Mouse (Mus musculus) cerebellum, adult 9-10 months (tissue): ENCODE results near the gene Kcnf1.

ENCODE experiments used
- DNase-seq: peaks from one replicate; pipeline ENCODE4 v3.0.0; 2022

Kcnf1 gene

DNA sequence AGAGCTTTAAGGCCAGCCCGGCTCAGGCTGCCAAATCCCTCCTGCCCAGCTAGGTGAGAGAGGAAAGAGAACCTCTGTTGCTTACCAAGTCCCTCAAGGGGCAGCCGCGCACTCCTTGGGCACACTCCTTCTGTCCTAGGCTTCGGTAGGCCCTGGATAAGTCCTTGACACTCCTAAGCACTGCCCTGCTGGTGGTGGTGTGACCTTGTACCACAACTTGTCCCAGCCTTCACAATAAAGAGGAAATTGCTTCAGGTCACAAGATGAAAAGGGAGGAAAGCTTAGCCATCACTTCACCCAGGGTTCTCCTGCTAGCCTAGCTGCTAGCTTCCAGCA is at the start of gene Kcnf1:
Kcnf1 (minus strand) TSS at position 132 of the 336 bp plus-strand sequence.
- DNase-seq: no peak

DNA sequence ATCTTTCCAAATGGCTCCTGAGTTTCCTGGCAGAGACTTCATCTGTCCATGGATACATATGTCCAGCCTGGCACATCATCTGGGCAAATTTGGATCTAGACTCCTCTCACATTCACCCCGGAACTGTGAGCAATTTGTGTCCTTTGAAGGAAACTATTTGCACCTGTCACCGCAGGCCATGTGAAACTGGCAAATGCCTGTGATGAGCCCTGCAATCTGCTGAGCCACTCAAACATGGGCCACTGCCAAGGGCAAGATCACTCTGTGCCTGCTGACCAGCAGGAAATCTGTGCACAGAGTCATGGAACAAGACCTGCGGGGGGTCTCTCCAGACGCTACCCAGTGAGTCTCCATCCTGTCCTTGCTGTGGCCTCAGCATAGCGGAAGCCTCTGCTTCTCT is 48.3 kb upstream of the Kcnf1 start:
- peak; percentile 94 for DNase-seq

DNA sequence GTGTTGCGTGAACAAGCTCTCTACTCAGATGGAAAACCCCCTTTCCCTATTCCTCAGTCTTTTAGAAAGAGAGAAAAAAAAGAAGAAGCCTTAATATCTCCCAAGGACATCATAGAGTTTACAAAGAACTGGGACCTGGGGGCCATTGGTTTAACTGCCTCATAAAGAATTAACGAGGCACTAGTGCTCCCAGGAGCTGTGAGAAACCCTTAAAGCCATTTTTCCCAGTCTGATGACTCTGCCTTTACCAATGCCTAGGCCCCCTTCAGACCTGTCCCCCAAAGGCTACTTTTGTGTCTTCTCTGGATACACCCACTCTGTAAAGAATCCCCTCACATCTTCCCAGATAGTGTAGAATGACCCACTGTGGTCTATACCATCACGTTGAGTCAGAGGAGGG is 46.4 kb upstream of the Kcnf1 start:
- no peak for DNase-seq

DNA sequence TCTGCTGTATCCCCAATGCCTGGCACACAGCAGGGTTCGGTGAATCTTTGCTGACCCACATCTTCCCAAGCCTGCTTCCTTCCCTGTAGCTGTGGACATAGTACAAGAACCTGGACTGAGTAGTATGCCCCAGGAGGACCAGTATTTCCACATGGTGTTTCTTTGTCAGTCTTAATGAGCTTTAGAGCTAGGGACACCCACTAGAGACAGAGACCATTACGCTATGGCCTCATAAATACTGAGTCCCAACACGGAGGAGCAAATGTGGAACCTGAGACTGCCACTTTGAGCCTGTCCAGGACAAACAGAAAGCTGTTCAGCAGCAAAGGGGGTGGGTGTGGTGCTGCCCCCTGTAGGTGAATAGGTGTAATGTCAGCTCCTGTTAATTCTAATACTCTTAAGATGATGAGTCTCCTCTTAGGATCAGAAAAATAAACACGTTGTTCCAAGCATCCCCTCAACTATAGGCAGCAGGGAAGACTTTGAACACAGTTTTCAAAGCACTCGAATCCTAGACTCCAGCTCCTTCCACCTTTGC is 45.3 kb upstream of the Kcnf1 start:
- DNase-seq: no peak

DNA sequence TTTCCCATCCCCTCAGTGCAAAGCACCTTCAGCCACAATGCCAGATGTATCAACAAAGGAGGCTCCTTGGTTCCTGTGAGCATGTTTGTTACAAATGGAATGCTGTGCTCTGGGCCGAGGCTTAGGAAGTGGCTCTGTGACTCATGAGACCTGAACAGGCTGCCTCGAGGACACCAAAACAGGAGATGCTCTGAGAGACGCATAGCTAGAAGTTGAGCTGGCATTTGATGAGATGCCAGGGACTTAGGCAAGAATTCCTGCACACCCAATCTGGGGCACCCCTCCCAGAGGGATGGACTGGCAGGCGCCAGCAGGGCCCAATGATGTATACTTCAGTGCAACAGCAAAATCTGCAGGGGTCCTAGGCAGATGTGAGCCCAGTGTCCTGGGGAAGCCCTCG is 43.9 kb upstream of the Kcnf1 start:
- DNase-seq: no peak

DNA sequence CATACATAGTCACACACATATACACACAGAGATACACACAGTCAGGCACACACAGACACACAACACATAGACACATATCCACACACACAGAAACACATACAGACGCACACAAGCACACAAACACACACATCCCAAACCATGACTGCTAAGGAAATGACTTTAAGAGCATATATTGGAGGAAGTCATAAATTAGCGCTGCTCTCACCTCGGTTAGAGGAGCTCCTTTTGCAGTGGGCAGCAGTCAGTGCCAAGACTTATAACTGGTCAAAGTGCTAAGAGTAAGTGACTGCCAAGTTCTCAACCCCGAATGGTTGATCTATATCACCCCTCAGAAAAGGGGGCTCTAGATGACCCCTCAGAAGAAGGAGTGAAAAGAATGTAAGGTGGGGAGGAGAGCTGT is 42.4 kb upstream of the Kcnf1 start:
- DNase-seq: no peak

DNA sequence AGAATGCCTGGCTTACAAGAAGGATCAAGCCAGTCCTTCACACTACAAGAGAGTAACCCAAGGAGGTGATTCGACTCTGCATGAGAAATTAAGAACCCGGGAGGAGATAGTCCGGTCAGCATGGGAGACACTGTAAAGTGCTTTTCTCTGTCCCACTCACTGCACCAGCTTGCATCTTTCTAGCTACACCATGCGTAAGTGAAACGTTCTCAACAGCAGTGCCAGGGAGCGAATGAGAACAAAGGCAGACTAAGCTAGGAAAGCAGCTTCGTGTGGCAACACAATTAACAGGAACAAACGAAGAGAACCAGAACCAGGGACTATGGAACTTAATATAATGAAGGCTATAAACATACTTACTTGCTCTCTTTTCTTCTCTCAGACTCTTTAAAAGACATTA is 41.7 kb upstream of the Kcnf1 start:
- DNase-seq: no peak

DNA sequence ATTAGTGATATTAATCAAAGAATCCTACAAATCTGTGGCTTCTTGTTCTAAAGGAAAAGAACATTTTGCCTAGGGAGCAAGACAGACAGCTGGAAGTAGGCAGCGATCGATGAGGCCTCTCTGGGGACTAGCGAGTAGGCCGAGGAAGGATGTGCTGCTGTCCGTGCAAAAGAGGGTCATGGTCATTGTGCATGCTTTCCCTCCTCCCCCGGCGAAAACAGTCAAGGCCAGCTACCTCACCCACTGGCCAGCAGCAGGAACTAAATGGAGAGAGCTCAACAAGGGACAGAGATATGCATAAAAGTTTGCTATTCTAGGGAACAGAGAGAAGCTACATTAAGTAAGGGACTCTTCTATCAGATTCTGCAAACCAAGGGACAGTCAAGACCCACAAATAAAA is 39.1 kb upstream of the Kcnf1 start:
- no peak for DNase-seq

DNA sequence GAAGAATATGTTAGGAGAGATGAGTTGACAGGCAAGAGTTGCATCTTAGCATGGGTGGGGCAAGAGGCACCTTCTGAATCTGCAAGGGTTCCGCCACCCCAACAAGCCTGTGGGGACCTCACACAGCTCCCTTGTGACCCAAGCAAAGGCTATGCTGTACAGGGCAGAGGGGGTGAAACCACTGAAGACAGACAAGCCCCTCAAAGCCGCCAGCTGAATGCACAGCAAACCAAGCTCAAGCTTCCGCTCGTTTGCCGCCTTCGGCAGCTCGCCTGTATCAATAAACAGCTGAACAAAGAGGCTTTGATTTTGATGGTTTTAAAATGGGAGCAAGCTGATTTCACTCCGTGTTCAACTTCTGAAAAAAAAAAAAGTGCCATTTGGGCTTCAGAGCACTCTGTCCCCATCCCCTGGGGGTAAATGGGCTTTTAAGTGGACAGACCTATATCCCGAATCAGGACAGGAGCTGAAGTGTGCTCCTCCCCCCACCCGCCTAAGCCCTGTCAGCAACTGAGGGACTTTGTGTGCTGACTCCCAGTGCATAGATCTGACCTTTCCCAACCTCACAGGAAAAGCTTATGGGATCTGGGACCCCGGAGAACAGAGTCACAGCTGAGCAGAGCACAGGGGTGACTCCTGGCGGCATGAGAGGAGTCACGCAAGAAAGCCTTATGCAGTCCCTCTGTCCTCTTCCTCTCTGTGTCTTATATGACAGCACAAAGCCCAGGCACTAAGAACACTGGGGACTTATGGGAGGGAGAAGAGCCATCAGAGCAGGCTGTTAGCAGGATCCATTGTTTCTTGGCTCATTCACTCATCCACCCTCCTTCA is 26.0 kb upstream of the Kcnf1 start:
- no peak for DNase-seq

DNA sequence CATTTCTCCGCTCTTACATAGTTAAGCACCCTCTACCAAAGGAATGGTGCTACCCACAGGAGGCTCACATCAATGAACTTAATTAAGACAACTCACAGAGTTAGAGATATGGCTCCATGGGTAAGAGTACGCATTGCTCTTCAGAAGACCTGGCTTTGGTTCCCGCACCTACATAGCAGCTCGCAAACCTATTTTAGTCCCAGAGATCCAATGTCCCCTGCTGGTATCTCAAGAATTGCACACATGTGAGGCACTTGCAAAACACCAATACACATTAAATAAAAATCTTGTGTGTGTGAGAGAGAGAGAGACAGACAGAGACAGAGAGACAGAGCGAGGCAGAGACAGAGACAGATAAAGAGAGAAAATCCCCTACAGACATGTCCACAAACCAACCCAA is 21.9 kb upstream of the Kcnf1 start:
- no peak for DNase-seq

DNA sequence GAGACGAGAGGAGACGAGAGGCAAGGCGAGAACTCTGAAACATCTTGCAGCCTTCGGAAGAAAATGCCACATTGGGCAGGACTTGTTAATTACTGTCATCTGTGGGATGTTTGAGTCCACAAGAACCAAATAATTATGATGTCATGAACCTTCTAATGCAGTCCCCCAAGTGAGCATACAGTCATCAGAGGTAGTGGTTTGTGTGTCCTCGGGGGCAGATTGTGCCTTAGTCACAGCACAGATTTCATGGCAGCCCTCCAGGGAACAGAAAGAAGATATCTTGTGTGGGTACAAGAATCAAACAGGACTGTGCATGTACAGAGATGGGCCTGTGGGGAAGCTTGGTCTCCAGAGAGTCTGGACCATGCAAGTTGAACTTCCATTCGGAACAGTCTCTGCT is 17.5 kb upstream of the Kcnf1 start:
- no peak for DNase-seq

DNA sequence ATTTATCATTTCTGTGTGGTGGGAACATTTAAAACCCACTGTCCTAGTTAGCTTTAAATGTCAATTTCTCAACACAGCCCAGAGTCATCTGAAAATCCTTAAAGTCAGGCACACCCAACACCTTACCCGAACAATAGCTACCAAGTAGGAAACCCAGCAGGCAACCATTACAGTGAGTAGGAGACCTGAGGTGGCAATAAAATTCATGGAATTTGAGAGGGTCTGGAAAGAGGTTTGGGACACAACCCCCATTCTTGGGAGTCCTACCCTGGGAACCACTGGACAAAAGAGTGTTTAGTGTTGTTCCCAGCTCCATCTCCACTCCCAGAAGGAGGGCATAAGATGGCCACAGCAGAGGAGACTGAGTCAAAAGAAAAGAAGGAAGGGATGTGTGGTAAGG is 16.6 kb upstream of the Kcnf1 start:
- no peak for DNase-seq

DNA sequence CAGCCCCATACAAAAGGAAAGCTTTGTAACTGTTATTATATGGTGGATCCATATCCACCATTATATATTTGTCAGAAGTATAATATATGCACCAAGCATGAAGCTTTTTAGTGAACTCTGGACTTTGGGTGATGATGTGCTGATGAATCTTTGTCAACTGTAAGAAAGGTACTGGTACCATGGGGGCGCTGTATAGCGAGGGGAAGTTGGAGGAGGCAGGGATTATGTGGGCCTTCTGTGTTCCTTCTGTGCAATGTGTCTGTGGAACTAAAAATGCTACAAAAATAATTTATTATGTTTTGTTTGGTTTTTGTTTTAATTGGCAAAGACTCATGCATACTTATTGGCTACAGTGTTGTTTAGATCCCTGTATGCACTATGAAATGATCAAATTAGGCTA is 16.2 kb upstream of the Kcnf1 start:
- no peak for DNase-seq

DNA sequence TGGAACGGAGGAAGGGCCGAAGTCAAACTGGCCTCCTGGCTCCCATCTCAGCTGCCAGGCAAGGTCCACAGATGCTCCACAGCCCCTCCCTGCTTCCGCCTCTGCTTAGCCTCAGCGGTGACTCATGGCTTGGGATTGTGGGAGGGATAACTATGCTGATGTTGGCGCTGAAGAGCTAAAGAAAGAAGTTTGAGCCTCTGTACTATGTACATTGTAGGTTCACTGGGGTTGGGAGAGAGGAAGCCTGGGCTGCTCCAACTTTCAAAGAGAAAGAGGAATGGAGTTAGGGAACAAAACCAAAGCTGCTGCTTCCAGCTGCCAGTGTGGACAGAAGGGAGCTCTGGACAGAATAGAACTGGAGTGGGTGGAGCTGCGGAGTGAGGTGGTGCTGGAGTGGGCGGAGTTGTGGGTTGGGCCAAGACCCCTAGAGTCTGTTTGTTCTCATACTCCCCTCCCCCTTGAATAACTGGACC is 7.7 kb upstream of the Kcnf1 start:
- no peak for DNase-seq

DNA sequence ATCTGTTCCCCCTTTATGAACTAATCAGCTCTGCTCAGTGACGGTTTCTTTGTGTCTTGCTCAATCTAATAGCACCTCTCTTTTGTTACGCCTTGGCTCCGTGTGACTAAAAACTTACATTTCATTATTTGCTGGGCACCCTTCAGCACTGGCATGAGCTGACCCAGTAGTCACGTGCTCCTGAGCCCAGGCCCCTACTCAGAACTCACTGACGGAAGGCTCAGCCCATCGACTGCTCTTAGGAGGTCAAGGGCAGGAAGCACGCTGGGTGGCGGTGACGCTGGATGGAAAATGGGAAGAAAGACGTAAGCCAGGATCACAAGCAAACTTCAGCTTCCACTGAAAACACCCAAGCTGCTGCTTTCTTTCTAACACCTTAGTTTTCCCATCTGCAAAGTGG is 7.1 kb upstream of the Kcnf1 start:
- no peak for DNase-seq

DNA sequence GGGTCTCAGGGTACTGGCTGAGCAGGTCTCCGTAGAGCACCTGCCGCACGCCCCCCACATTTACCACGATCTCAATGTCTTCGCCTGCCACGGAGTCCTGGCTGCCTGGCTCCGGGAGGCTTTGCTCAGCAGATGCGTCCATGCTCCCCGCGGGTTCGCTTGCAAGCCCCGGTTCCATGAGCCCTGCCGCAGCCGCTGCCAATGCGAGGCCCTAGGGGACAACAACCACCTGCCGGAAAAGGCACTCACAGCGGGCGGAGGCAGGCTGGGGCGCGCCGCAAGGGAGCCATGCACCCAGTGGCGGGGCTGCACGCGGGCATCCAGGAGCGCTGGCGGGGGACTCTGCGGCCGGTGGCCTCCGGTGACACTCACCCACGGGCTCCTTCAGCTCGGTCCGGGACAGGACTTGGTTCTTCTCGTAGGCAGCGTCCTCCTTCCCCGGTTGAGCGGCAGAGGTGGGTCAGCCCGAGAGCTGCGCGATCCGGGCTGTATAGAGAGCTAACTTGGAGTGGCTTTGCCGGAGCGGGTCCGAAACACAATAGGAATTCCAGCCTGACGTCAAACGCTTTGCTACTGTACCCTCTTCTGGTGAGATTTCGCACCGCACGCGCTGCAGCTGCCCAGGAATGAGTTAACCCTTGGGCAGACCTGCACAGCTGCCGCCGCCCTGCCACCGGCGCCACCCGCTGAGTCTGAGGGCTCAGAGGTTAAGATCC is 489 bp downstream of the Kcnf1 start:
- no peak for DNase-seq

DNA sequence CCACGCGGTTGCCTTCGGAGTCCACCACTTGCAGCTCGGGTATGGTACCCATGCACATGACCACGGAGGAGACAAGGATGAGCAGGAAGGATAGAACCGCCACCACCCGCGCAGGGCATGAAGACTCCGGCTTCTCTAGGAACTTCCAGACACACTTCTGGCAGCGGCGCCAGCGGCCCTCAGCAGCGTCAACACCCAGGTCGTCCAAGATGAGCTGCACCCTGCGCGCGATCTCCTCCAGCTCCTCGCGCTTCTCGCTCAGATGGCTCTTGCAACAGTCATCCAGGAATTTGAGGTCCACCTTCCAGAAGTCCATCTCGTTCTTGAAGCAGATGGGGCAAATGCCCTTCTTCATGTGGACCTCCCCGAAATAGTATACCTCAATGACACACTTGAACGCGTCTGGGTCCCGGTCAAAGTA is 1.1 kb downstream of the Kcnf1 start:
- DNase-seq: no peak

DNA sequence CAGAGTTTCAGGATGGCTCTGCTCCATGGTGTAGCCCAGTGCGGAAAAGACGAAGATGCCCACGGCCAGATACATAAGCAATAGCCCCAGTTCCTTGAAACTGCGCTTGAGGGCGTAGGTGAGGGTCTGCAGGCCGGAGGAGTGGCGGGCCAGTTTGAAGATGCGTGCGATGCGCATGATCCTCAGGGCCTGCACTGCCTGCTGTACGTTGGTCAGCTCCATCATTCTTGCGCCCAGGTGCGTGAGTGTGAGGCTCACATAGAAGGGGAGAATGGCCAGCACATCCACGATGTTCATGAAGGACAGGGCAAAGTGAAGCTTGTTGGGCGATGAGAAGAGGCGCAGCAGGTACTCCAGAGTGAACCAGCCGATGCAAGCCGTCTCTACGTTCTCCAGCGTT is 1.6 kb downstream of the Kcnf1 start:
- no peak for DNase-seq

DNA sequence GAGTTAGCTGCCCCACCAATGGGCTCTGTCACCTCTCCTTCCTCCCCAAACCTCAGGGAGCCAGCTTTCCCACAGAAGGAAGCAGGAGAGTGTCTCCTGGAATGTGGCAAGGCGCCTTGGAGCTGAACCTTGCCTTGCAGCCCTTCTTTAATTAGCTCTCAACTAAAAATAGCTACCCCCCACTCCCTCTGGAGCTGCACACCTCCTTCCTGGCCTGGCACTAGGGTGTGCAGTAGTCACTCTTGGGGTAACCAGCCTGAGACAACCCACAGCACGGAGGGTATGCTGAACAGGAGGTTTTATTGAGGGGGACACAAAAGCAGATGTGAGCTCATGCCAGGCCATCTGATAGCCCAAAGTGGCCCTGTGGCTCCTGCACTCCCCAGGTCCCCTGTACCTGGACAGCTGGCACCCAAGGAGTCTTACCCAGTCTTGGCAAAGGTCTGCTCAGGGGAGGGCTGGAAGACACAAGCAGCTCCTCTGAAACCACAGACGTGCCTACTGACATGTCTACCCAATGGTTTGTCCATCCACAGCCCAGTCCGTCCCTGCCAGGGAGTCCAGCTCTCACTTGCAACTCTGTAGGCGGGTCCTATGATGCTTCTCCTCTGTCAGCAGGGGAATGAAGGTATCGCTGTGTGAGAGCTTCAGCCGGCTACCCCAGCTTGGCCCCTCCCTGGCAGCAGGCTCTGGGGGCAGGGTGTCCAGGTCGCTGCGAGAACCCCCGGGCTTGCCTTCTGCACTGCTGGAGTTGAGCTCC is 2.4 kb downstream of the Kcnf1 start:
- no peak for DNase-seq

DNA sequence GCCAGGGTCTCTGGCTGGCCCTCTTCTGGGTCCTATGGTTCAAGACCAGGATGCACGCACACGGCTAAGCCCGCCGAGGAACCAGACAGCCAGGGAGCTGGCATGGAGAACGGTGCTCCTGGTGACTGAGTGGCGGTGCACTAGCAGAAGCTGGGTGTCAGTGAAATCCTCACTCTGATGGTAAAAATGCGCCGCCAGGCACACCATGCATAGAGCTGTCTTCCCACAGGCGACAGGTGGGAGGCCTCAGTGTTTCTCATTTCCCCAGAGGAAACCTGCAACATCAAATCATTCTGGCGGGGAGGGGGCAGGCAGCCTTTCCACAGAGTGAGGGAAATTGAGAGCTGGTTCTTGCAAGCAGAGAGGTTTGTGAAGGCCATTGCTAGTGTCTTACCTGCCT is 6.3 kb downstream of the Kcnf1 start:
- no peak for DNase-seq

DNA sequence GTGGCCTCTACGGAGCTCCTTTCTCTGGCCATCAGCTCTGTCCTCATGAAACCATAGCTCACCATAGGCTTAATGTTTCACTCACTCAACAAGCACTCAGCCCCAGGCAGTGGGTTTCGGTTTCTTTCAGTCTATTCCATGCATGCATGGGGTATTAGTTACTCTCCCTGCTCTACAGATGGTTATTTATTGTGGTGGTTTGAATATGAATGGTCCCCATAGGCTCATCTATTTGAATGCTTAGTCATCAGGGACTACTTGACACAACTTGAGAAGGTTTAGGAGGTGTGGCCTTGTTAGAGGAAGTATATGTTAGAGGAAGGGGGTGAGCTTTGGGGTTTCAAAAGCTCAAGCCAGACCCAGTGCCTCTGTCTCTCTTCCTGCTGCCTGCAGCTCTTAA is 10.6 kb downstream of the Kcnf1 start:
- no peak for DNase-seq

DNA sequence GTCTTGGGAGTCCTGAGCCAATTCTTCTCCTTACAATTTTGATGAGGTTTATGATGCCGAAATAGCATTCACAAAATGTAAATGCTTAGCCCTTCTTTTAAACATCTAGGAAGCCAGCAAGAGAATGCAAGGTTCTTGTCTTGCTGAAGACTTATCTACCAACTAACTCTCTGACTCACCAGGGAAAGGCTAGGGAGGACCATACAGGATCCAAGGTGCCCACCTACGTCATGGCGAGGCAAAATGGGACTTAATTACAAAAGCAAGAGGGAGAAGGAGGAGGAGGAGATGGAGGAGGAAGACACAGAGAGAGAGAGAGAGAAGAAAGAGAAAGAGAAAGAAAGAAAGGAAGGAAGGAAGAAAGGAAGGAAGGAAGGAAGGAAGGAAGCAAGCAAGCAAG is 12.7 kb downstream of the Kcnf1 start:
- DNase-seq: no peak

DNA sequence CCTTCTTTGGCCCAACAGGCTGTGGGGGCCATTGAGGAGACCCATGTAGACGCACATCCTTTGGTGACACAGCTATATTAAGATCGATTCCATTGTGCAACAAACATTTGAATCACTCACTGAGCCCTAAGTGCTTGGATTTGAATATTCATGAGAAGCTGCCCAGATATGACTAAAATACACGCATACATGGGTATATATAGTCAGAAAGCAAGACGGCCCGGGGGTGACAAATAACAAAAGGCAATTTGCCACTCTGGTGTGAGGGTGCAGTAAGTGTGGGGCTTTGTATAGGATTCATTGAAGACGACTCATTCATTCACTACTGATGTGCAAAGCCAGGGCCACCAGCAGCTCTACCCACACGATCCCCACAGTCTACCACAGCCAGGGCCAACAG is 17.1 kb downstream of the Kcnf1 start:
- DNase-seq: no peak

DNA sequence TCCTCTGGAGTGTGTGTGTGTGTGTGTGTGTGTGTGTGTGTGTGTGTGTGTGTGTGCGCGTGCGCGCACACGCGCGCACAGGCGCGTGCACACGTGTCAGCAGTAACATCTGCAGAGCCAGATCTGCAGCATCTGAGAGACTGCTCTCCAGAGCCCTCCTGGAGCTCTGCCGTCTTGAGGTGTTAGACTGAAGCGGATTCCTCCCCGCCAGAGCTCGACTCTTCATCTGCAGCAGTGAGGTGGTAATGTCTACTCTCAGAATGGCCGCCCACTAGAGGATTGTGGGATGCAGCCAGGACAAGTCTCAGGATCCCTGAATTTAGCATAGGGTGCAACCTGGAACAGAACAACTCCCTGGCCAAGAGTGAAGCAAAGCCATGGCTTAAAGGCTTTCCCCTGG is 19.1 kb downstream of the Kcnf1 start:
- no peak for DNase-seq
